Mouse (Mus musculus) liver, adult 2 months (tissue): ENCODE measurements around the gene Olfm1. TPM values are rescaled to one million over a fixed set of nuclear protein-coding genes. Genes with fewer than 3 reads are reported as not detected.

Experiments used
- DNase-seq: peaks from one replicate; pipeline ENCODE4 v3.0.0-alpha.2; 2011; ENCODE audit warnings: low read depth, low spot score; ENCODE audit errors: extremely low read depth
- H3K27ac ChIP-seq: fragments of 200-500 bp; replicated peaks from 2 replicates; pipeline ENCODE4 v1.5.1; 2012; ENCODE audit warnings: low read depth, mild to moderate bottlenecking, control low read depth, inconsistent platforms, low read length; ENCODE audit not compliant: insufficient read depth
- H3K27me3 ChIP-seq: fragments of 200-500 bp; 2 replicates; pipeline ENCODE4 v1.6.1; 2012; ENCODE audit warnings: mild to moderate bottlenecking, moderate library complexity, low read length, inconsistent platforms; ENCODE audit not compliant: control insufficient read depth, insufficient read depth
- H3K36me3 ChIP-seq: fragments of 200-500 bp; 2 replicates; pipeline ENCODE4 v1.6.1; 2012; ENCODE audit warnings: low read length, inconsistent platforms; ENCODE audit not compliant: control insufficient read depth, insufficient read depth
- H3K4me1 ChIP-seq: fragments of 200-500 bp; 2 replicates; pipeline ENCODE4 v1.6.1; 2011; ENCODE audit warnings: low read length; ENCODE audit not compliant: control insufficient read depth, insufficient read depth
- H3K4me3 ChIP-seq: fragments of 200-500 bp; 2 replicates; pipeline ENCODE4 v1.5.1; 2011; ENCODE audit warnings: low read depth, mild to moderate bottlenecking, control low read depth, low read length, moderate library complexity; ENCODE audit not compliant: insufficient read depth
- H3K79me2 ChIP-seq: fragments of 200-500 bp; 2 replicates; pipeline ENCODE4 v1.6.1; 2012; ENCODE audit warnings: inconsistent platforms, mild to moderate bottlenecking, low read length, moderate library complexity; ENCODE audit not compliant: control insufficient read depth, insufficient read depth
- H3K9ac ChIP-seq: fragments of 200-500 bp; 2 replicates; pipeline ENCODE4 v1.6.1; 2012; ENCODE audit warnings: low read depth, mild to moderate bottlenecking, control low read depth, inconsistent platforms, low read length
- CTCF ChIP-seq: fragments of 200-500 bp; IDR thresholded peaks from 2 replicates; pipeline ENCODE4 v1.5.1; 2011; ENCODE audit warnings: low read depth, low read length, control low read depth
- POLR2A ChIP-seq: fragments of 200-500 bp; IDR thresholded peaks from 2 replicates; pipeline ENCODE4 v1.6.1; 2011; ENCODE audit warnings: low read length, control low read depth; ENCODE audit not compliant: insufficient read depth; ENCODE audit errors: extremely low read depth
- WGBS: fragments of 180-500 bp; shearing (Covaris S2); methylation state at CpG from one replicate; pipeline ENCODE4 v1.1.7; 2018; 5-methylcytosine and 5-hydroxymethylcytosine counted together
- polyA plus RNA-seq: library from polyadenylated mRNA; depleted of rRNA; stranded (reverse); fragments of >200 nt; gene quantifications from 2 replicates; pipeline ENCODE4 v1.2.3, GENCODE M21; 2012
- total RNA-seq: library from RNA; depleted of rRNA; stranded (reverse); fragments of >200 nt; gene quantifications from 2 replicates; pipeline ENCODE4 v1.2.3, GENCODE M21; 2014

Gene Olfm1
- total and polyA plus RNA-seq, 2 experiments, result 1.7 to 2.6 TPM

DNA sequence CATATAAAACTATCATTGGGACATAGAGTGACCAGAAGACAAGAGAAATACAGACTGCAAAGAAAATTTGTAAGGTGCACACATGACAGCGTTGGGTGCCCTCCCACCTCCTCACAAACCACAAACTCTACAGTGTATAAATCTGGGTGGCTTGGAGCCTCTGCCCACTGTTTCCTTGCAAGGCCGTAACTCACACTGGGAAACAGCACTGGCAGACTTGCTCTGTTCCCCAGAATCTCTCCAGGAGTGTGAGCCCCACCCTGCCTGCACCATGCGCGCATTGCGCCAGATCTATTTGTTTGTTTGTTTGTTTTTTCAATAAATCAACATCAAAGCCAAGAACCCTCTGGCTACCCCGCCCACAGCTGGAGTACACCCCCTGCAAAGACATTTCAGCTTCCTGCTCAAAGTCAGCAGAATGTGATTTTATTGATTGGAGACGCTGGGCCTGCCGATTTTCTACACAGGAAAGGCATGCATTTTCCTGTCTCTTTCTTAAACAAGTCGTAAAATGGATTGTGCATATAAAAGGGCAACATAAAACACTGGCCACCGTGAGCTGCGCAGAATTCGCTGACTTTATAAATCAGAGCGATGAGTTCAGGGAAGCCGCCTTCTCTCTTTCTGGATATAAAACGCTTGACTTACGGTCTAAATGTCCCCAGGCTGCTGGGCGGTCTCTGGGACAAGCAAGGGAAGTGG is 48.9 kb downstream of the Olfm1 start:
- H3K27ac ChIP-seq, result no peak overlapping the region
- H3K79me2 ChIP-seq, result no peaks in the 10 kb centered on the region
- TF ChIP-seq POLR2A (no peak), CTCF (no peak)
- DNase-seq, result no peak
- no peak overlapping the region for H3K9ac ChIP-seq
- H3K36me3 ChIP-seq, result no peaks in the 10 kb centered on the region
- no peaks in the 10 kb centered on the region for H3K4me1 ChIP-seq
- H3K27me3 ChIP-seq, result no peaks in the 10 kb centered on the region
- H3K4me3 ChIP-seq, result no peak overlapping the region
- WGBS, result 78% methylated on average over 17 of the region's 17 CpGs

GRCm38 (mm10) chr2:28242222-28242543 is 49.4 kb downstream of the Olfm1 start:
- Histone ChIP-seq H3K79me2 (no peaks in the 10 kb centered on the region), H3K27me3 (no peaks in the 10 kb centered on the region), H3K4me3 (no peak overlapping the region), H3K36me3 (no peaks in the 10 kb centered on the region), H3K4me1 (no peaks in the 10 kb centered on the region), H3K9ac (no peak overlapping the region), H3K27ac (no peak overlapping the region)
- no peak for DNase-seq
- 61% methylated on average over 5 of the region's 5 CpGs for WGBS
- TF ChIP-seq POLR2A (no peak), CTCF (no peak)

- no peaks in the 10 kb centered on the region for H3K79me2 ChIP-seq
- H3K9ac ChIP-seq, result no peak overlapping the region
- H3K27me3 ChIP-seq, result no peaks in the 10 kb centered on the region
- TF ChIP-seq POLR2A (no peak), CTCF (no peak)
- H3K4me1 ChIP-seq, result no peaks in the 10 kb centered on the region
- H3K4me3 ChIP-seq, result no peak overlapping the region
- no peak for DNase-seq
- no peaks in the 10 kb centered on the region for H3K36me3 ChIP-seq
- no peak overlapping the region for H3K27ac ChIP-seq
- 72% methylated on average over 8 of the region's 8 CpGs for WGBS
These were observed 52.0 kb downstream of the Olfm1 start for GRCm38 (mm10) chr2:28244667-28245395.

DNA sequence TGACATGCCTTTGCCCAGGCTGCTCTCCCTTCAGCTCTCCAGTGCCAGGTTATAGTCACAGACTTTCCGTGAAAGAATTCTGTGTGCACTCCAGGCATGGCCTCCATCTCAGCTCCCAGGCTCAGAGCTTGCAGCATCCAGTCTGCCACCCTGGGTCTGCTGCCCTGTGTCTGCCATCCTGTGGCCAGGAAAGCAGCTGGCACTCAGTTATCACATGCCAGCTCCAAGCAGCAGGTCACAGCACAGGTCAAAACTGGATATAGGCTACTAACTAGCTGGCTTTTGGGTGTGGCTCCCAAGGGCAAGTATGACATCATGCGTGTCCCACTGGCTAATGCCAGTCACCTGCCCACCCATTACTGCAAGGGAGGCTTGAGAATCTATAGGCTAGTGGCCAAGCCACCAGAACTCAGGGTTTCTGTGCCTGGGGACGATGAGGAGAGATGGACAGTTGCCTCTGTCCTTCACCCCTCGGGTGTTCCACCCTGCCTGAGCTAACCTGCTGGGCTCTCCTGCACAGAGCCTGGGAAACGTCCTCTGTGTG is 53.4 kb downstream of the Olfm1 start:
- H3K36me3 ChIP-seq, result no peaks in the 10 kb centered on the region
- TF ChIP-seq CTCF (no peak), POLR2A (no peak)
- H3K79me2 ChIP-seq, result no peaks in the 10 kb centered on the region
- no peak for DNase-seq
- no peaks in the 10 kb centered on the region for H3K4me1 ChIP-seq
- H3K27ac ChIP-seq, result no peak overlapping the region
- H3K4me3 ChIP-seq, result no peak overlapping the region
- WGBS, result 73% methylated on average over 5 of the region's 5 CpGs
- H3K9ac ChIP-seq, result no peak overlapping the region
- H3K27me3 ChIP-seq, result no peaks in the 10 kb centered on the region

DNA sequence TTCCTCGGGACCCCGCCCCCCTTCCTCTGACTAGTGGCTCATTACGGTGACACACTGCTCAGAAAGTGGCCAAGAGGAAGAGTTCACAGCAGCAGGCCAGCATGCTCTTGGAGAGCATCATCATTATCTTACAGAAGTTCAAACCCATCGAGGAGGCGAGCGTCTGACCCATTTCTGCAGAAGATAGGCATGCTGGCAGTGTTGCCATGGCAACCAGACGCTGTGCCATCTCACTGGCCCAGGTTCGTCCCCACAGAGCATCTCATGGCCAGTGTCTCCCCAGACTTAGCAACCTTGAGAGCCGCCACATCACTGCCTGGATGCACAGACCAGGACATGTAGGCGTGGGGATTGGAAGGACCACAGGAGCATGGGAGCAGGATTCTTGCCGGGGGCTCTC is 54.3 kb downstream of the Olfm1 start:
- Histone ChIP-seq H3K9ac (no peak overlapping the region), H3K4me1 (no peaks in the 10 kb centered on the region), H3K27ac (no peak overlapping the region), H3K36me3 (no peaks in the 10 kb centered on the region), H3K79me2 (no peaks in the 10 kb centered on the region), H3K4me3 (no peak overlapping the region), H3K27me3 (no peaks in the 10 kb centered on the region)
- no peak for DNase-seq
- no peak for TF ChIP-seq CTCF
- no peak for TF ChIP-seq POLR2A
- WGBS, result 78% methylated on average over 11 of the region's 11 CpGs

DNA sequence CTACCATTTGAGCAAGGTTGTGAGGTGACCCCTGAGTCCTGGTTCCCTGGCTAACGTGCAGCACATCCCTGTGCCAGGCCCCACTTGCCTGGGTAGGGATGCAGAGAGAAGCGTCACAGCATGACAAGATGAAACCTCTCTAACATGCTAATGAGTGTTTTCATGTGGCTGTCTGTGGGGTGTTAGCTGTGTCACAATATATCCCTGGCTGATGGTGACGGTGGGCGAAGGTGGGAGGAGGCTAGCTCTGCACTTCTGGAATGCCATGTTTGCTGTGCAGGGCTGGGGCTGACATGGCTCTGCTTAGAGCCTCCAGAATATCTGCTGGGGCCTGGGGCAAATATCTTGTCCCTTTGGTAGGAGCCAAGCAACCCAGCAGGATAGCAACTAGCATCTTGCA is 59.8 kb downstream of the Olfm1 start:
- no peak overlapping the region for H3K4me3 ChIP-seq
- no peaks in the 10 kb centered on the region for H3K4me1 ChIP-seq
- no peaks in the 10 kb centered on the region for H3K27me3 ChIP-seq
- H3K9ac ChIP-seq, result no peak overlapping the region
- no peaks in the 10 kb centered on the region for H3K36me3 ChIP-seq
- TF ChIP-seq CTCF (no peak), POLR2A (no peak)
- H3K79me2 ChIP-seq, result no peaks in the 10 kb centered on the region
- no peak for DNase-seq
- H3K27ac ChIP-seq, result no peak overlapping the region
- WGBS, result 85% methylated on average over 4 of the region's 4 CpGs
